Mouse (Mus musculus) kidney, adult 18-20 months (tissue): ENCODE measurements around the gene Limd2.

Experiments used
- DNase-seq: peaks from one replicate; pipeline ENCODE4 v3.0.0; 2021

The Limd2 gene

GRCm38 (mm10) chr11:106122736-106123135, 37.9 kb downstream of the Limd2 start:
- DNase-seq = peak; percentile 4

GRCm38 (mm10) chr11:106122221-106122620, 38.4 kb downstream of the Limd2 start:
- DNase-seq = no peak

GRCm38 (mm10) chr11:106111688-106112087, 49.0 kb downstream of the Limd2 start:
- DNase-seq = no peak
